Comparison of ENCODE assay signal across 8 mouse cellular contexts in the genomic region with DNA sequence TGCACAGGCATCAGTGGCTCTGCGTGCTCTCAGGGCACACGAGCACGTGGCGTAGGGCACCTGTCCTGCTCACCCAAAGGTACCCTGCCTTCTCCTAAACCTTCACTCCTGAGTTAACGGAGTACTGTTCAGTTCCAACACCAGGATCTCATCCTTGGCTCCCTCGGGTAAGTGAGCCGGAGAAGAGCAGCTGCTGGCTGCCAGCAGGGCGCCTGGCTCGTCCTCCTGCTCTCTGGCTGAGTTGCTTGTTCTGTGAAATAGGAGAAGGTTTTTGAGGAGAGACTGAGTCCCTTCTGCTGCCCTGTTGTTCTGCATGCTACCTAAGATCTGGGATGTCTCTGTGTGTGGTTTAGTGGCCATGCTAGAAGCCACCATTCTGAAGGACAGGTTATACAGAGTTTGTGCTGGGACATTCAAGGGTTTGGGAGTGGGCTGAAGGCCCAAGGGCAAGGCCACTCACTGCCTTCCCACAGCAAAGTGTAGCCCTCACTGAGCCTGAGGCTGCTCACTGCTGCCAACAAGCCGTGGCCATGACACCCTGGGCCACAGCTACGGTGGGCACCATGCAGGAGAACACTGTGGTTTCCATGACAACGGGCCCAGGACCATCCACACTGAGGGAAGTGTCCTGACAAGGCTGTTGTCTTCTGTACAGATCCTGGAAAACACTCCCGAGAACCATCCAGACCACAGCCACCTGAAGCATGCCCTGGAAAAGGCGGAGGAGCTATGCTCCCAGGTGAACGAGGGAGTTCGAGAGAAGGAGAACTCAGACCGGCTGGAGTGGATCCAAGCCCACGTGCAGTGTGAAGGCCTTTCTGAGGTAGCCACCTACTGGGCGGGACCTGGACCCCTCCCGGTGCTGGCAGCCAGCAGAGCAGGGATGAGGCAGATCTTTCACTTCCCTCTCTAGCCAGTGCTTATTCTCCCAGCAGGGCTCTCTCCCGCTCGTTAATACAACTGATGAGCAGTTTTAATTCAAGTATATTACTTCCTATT.
A peak's percentile ranks its signal among the peaks of the same experiment; 100 is the strongest.
DNase-seq lines count a peak whose midpoint lies in the region; ATAC-seq and TF ChIP-seq lines count a peak whose summit lies in the region.

No protein-coding gene starts in this region.

- H3K9ac ChIP-seq in forebrain, embryonic 11.5 days (ENCODE audit: low read length): no peak overlapping the region
- no peak overlapping the region for H3K9ac ChIP-seq in limb, embryonic 13.5 days
- no peak overlapping the region for H3K9ac ChIP-seq in liver, embryonic 11.5 days (ENCODE audit: low read depth, low read length)

- intact Hi-C loops in heart, postnatal 14 days (cut with DNase I): no loop called here

- no peaks in the 10 kb centered on the region for H3K9me3 ChIP-seq in forebrain, embryonic 10.5 days
- no peaks in the 10 kb centered on the region for H3K9me3 ChIP-seq in forebrain, embryonic 11.5 days (ENCODE audit: control insufficient read depth, low read length)
- H3K9me3 ChIP-seq in limb, embryonic 13.5 days: no peaks in the 10 kb centered on the region
- peaks cover 4% of the 10 kb centered on the region; the same call in 1 of the 2 replicates for H3K9me3 ChIP-seq in liver, embryonic 11.5 days (ENCODE audit: control insufficient read depth, low read length)

- no peaks in the 10 kb centered on the region for H3K27me3 ChIP-seq in forebrain, embryonic 10.5 days (ENCODE audit: poor library complexity, severe bottlenecking)
- H3K27me3 ChIP-seq in forebrain, embryonic 11.5 days (ENCODE audit: control insufficient read depth, insufficient read depth, low read length): no peaks in the 10 kb centered on the region
- H3K27me3 ChIP-seq in testis, adult 2 months (ENCODE audit: control insufficient read depth, insufficient read depth, low read length): no peaks in the 10 kb centered on the region
- H3K27me3 ChIP-seq in limb, embryonic 13.5 days: no peaks in the 10 kb centered on the region
- peaks cover 4% of the 10 kb centered on the region; the same call in 1 of the 2 replicates for H3K27me3 ChIP-seq in liver, embryonic 11.5 days (replicated peaks; ENCODE audit: control insufficient read depth, insufficient read depth, low read length)

- no peak overlapping the region for H3K4me3 ChIP-seq in forebrain, embryonic 10.5 days
- no peak overlapping the region for H3K4me3 ChIP-seq in forebrain, embryonic 11.5 days (ENCODE audit: low read depth, low read length)
- peak overlapping the region; percentile 74 for H3K4me3 ChIP-seq in testis, adult 2 months (ENCODE audit: control insufficient read depth, low read depth, low read length)
- H3K4me3 ChIP-seq in limb, embryonic 13.5 days: no peak overlapping the region
- H3K4me3 ChIP-seq in liver, embryonic 11.5 days (ENCODE audit: low read depth, low read length): no peak overlapping the region

- 64% methylated on average over 22 of the region's 22 CpGs for WGBS in forebrain, embryonic 10.5 days
- 60% methylated on average over 22 of the region's 22 CpGs for WGBS in forebrain, embryonic 11.5 days
- 58% methylated on average over 22 of the region's 22 CpGs for WGBS in limb, embryonic 13.5 days
- WGBS in liver, embryonic 11.5 days: 62% methylated on average over 22 of the region's 22 CpGs

- TF ChIP-seq CTCF in testis, adult 2 months (IDR thresholded peaks at IDR 0.05; ENCODE audit: control insufficient read depth, insufficient read depth, insufficient replicate concordance, low read depth, low read length): no peak

- peaks cover 27% of the 10 kb centered on the region for H3K4me1 ChIP-seq in forebrain, embryonic 10.5 days
- no peaks in the 10 kb centered on the region for H3K4me1 ChIP-seq in forebrain, embryonic 11.5 days (replicated peaks; ENCODE audit: control insufficient read depth, insufficient read depth, low read length)
- H3K4me1 ChIP-seq in testis, adult 2 months (ENCODE audit: control insufficient read depth, insufficient read depth, low read length): peaks cover 9% of the 10 kb centered on the region
- peaks cover 22% of the 10 kb centered on the region for H3K4me1 ChIP-seq in limb, embryonic 13.5 days
- no peaks in the 10 kb centered on the region for H3K4me1 ChIP-seq in liver, embryonic 11.5 days (replicated peaks; ENCODE audit: control insufficient read depth, insufficient read depth, low read length)

- ATAC-seq in forebrain, embryonic 11.5 days (replicated peaks; ENCODE audit: low FRiP score): no peak
- peak; percentile 25; the same call in 1 of the 2 replicates for ATAC-seq in limb, embryonic 13.5 days (ENCODE audit: low FRiP score, low read depth)
- ATAC-seq in liver, embryonic 11.5 days (replicated peaks; ENCODE audit: low FRiP score): no peak

- no peak overlapping the region for H3K4me2 ChIP-seq in forebrain, embryonic 11.5 days (ENCODE audit: low read depth, low read length, severe bottlenecking)
- H3K4me2 ChIP-seq in limb, embryonic 13.5 days (replicated peaks): no peak overlapping the region
- H3K4me2 ChIP-seq in liver, embryonic 11.5 days: no peak overlapping the region

- H3K27ac ChIP-seq in forebrain, embryonic 10.5 days: peak overlapping the region; percentile 48
- H3K27ac ChIP-seq in forebrain, embryonic 11.5 days (ENCODE audit: low read depth, low read length): no peak overlapping the region
- H3K27ac ChIP-seq in testis, adult 2 months (ENCODE audit: control insufficient read depth, insufficient read depth, low read depth, low read length): no peak overlapping the region
- no peak overlapping the region; the same call in 1 of the 2 replicates for H3K27ac ChIP-seq in limb, embryonic 13.5 days
- no peak overlapping the region for H3K27ac ChIP-seq in liver, embryonic 11.5 days (ENCODE audit: low read depth, low read length)

- peak; percentile 34; the same call in 1 of the 2 replicates for TF ChIP-seq POLR2A in testis, adult 2 months (IDR thresholded peaks at IDR 0.05; ENCODE audit: control insufficient read depth, low read depth, low read length)

- H3K36me3 ChIP-seq in forebrain, embryonic 10.5 days (replicated peaks): no peaks in the 10 kb centered on the region
- no peaks in the 10 kb centered on the region for H3K36me3 ChIP-seq in forebrain, embryonic 11.5 days (ENCODE audit: control insufficient read depth, insufficient read depth, low read length)
- H3K36me3 ChIP-seq in testis, adult 2 months (ENCODE audit: control insufficient read depth, insufficient read depth, low read length): no peaks in the 10 kb centered on the region
- no peaks in the 10 kb centered on the region for H3K36me3 ChIP-seq in limb, embryonic 13.5 days
- no peaks in the 10 kb centered on the region for H3K36me3 ChIP-seq in liver, embryonic 11.5 days (ENCODE audit: control insufficient read depth, insufficient read depth, low read length)

- no peak for DNase-seq in forebrain, embryonic 10.5 days (ENCODE audit: extremely low spot score, low spot score)
- DNase-seq in forebrain, embryonic 11.5 days (ENCODE audit: low spot score): no peak
- DNase-seq in testis, postnatal 14 days (ENCODE audit: low spot score): no peak
- DNase-seq in liver, embryonic 11.5 days (ENCODE audit: low spot score): no peak
- no peak for DNase-seq in heart, postnatal 14 days
- DNase-seq in spleen, postnatal 14 days (ENCODE audit: low spot score in 2 of 2): no peak
